Comparison of ENCODE assay signal across 9 mouse cellular contexts in genomic region chr5:144884629-144885217, GRCm38 (mm10).
A peak's percentile ranks its signal among the peaks of the same experiment; 100 is the strongest.
DNase-seq lines count a peak whose midpoint lies in the region; ATAC-seq lines count a peak whose summit lies in the region.
"Had no signal": no experiment of that assay in that cellular context is flagged by ENCODE, and none has a peak within 500 bp of the region (broad histone marks: within the 10 kb centered on the region; RNA-seq: fewer than 3 reads in every experiment).

No protein-coding gene starts in this region.

- no peak overlapping the region for H3K4me2 ChIP-seq in limb, embryonic 11.5 days (ENCODE audit: low read depth, severe bottlenecking)
- H3K4me2 ChIP-seq in neural tube, embryonic 15.5 days = no peak overlapping the region
- H3K4me2 ChIP-seq in forebrain, embryonic 16.5 days (ENCODE audit: low read length) = no peak overlapping the region
- H3K4me2 ChIP-seq: embryonic facial prominence, embryonic 13.5 days had no signal

- 0 out of 2 replicates have a peak, but pooled peaks cover 2% of the 10 kb centered on the region for H3K9me3 ChIP-seq in limb, embryonic 11.5 days (ENCODE audit: control insufficient read depth, low read length)
- no peaks in the 10 kb centered on the region for H3K9me3 ChIP-seq in limb, embryonic 10.5 days (replicated peaks)
- no peaks in the 10 kb centered on the region for H3K9me3 ChIP-seq in neural tube, embryonic 15.5 days (replicated peaks)
- H3K9me3 ChIP-seq in forebrain, embryonic 16.5 days (ENCODE audit: control insufficient read depth, low read length) = no peaks in the 10 kb centered on the region
- H3K9me3 ChIP-seq: embryonic facial prominence, embryonic 13.5 days had no signal

- no peaks in the 10 kb centered on the region for H3K27me3 ChIP-seq in limb, embryonic 11.5 days (ENCODE audit: control insufficient read depth, insufficient read depth, low read length)
- no peaks in the 10 kb centered on the region for H3K27me3 ChIP-seq in limb, embryonic 10.5 days (ENCODE audit: low read depth, poor library complexity, severe bottlenecking)
- no peaks in the 10 kb centered on the region for H3K27me3 ChIP-seq in neural tube, embryonic 15.5 days (replicated peaks)
- H3K27me3 ChIP-seq in forebrain, embryonic 16.5 days (replicated peaks; ENCODE audit: control insufficient read depth, insufficient read depth, low read length) = no peaks in the 10 kb centered on the region
- H3K27me3 ChIP-seq: embryonic facial prominence, embryonic 13.5 days had no signal

- no peaks in the 10 kb centered on the region for H3K4me1 ChIP-seq in limb, embryonic 11.5 days (ENCODE audit: control insufficient read depth, insufficient read depth, low read length)
- peaks cover 5% of the 10 kb centered on the region; the same call in 1 of the 2 replicates for H3K4me1 ChIP-seq in limb, embryonic 10.5 days
- H3K4me1 ChIP-seq in neural tube, embryonic 15.5 days = no peaks in the 10 kb centered on the region
- H3K4me1 ChIP-seq in forebrain, embryonic 16.5 days (replicated peaks; ENCODE audit: control insufficient read depth, insufficient read depth, low read length) = no peaks in the 10 kb centered on the region
- H3K4me1 ChIP-seq: embryonic facial prominence, embryonic 13.5 days had no signal

- no peak overlapping the region for H3K4me3 ChIP-seq in limb, embryonic 11.5 days (ENCODE audit: low read depth, low read length)
- no peak overlapping the region for H3K4me3 ChIP-seq in limb, embryonic 10.5 days
- no peak overlapping the region for H3K4me3 ChIP-seq in neural tube, embryonic 15.5 days (replicated peaks)
- no peak overlapping the region for H3K4me3 ChIP-seq in forebrain, embryonic 16.5 days (replicated peaks; ENCODE audit: low read length)
- H3K4me3 ChIP-seq: embryonic facial prominence, embryonic 13.5 days had no signal

- ATAC-seq in limb, embryonic 11.5 days (ENCODE audit: insufficient number of reproducible peaks, low FRiP score, low TSS enrichment, low read depth) = 0 out of 2 replicates have a peak, but pooled peaks have one; percentile 40
- no peak for ATAC-seq in neural tube, embryonic 15.5 days (ENCODE audit: low FRiP score)
- no peak for ATAC-seq in forebrain, embryonic 16.5 days

- 86% methylated on average over 13 of the region's 13 CpGs for WGBS in limb, embryonic 11.5 days
- 90% methylated on average over 13 of the region's 13 CpGs for WGBS in limb, embryonic 10.5 days
- 79% methylated on average over 13 of the region's 13 CpGs for WGBS in neural tube, embryonic 15.5 days
- WGBS in forebrain, embryonic 16.5 days = 76% methylated on average over 13 of the region's 13 CpGs

- peak; percentile 32 for DNase-seq in adrenal gland, postnatal 14 days
- DNase-seq in adrenal gland, postnatal 25 days = no peak
- DNase-seq in limb, embryonic 11.5 days (ENCODE audit: low spot score) = no peak
- no peak for DNase-seq in limb, embryonic 10.5 days (ENCODE audit: low spot score)
- peak; percentile 30 to 50 for DNase-seq in kidney, postnatal 36 days
- peak; percentile 56 for DNase-seq in retina, postnatal 1 day

- H3K9ac ChIP-seq in limb, embryonic 11.5 days (ENCODE audit: low read length) = no peak overlapping the region
- no peak overlapping the region for H3K9ac ChIP-seq in neural tube, embryonic 15.5 days (replicated peaks)
- H3K9ac ChIP-seq in forebrain, embryonic 16.5 days (replicated peaks; ENCODE audit: low read depth, low read length) = no peak overlapping the region
- H3K9ac ChIP-seq: embryonic facial prominence, embryonic 13.5 days had no signal

- no peak overlapping the region for H3K27ac ChIP-seq in limb, embryonic 11.5 days (replicated peaks; ENCODE audit: low read depth, low read length)
- no peak overlapping the region for H3K27ac ChIP-seq in limb, embryonic 10.5 days
- H3K27ac ChIP-seq in neural tube, embryonic 15.5 days (replicated peaks) = no peak overlapping the region
- no peak overlapping the region for H3K27ac ChIP-seq in forebrain, embryonic 16.5 days (ENCODE audit: low read length)
- H3K27ac ChIP-seq: embryonic facial prominence, embryonic 13.5 days had no signal

- peaks cover 18% of the 10 kb centered on the region for H3K36me3 ChIP-seq in limb, embryonic 11.5 days (ENCODE audit: control insufficient read depth, insufficient read depth, low read length)
- peaks cover 100% of the 10 kb centered on the region for H3K36me3 ChIP-seq in limb, embryonic 10.5 days
- H3K36me3 ChIP-seq in neural tube, embryonic 15.5 days = peaks cover 93% of the 10 kb centered on the region
- H3K36me3 ChIP-seq in forebrain, embryonic 16.5 days (ENCODE audit: control insufficient read depth, insufficient read depth) = peaks cover 41% of the 10 kb centered on the region

Comparison
In these comparisons a context has a peak if more than half of its experiments do, and no peak if none do; other contexts are left out.
1. DNase-seq: peak in adrenal gland, postnatal 14 days (single experiment), kidney, postnatal 36 days (2 of 2) and retina, postnatal 1 day (single experiment); none in adrenal gland, postnatal 25 days (single experiment), limb, embryonic 11.5 days (single experiment) and limb, embryonic 10.5 days (single experiment).